Mouse (Mus musculus): Measurements from ENCODE around the gene Btnl1. TPM values are rescaled to one million over a fixed set of nuclear protein-coding genes. Genes with fewer than 3 reads are reported as not detected.

Btnl1 gene
- polyA plus RNA-seq, 1 experiment from 2014 or later, result 0.31 TPM

DNA sequence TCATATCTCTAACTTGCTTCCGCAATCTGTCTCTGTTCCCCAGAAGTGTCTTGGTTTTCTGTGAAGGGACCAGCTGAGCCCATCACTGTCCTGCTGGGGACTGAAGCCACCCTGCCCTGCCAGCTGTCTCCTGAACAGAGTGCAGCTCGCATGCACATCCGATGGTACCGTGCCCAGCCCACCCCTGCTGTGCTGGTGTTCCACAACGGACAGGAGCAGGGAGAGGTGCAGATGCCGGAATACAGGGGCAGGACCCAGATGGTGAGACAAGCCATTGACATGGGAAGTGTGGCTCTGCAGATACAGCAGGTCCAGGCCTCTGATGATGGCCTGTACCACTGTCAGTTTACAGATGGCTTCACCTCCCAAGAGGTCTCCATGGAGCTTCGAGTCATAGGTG lies 2.5 kb downstream of the Btnl1 start:
- no peaks in the 10 kb centered on the region for H3K36me3 ChIP-seq (ENCODE audit: control insufficient read depth, insufficient read depth)
- H3K4me2 ChIP-seq (ENCODE audit: low read depth, low read length), result no peak overlapping the region
- H3K4me1 ChIP-seq (ENCODE audit: control insufficient read depth, low read depth, low read length), result no peaks in the 10 kb centered on the region
- ATAC-seq (ENCODE audit: low read depth), result no peak
- no peaks in the 10 kb centered on the region for H3K27me3 ChIP-seq (ENCODE audit: control insufficient read depth, insufficient read depth, low read depth, low read length)
- H3K4me3 ChIP-seq (ENCODE audit: low read depth, low read length), result no peak overlapping the region
- H3K9me3 ChIP-seq (replicated peaks; ENCODE audit: control insufficient read depth, low read length), result no peaks in the 10 kb centered on the region
- no peak overlapping the region for H3K9ac ChIP-seq (ENCODE audit: low read depth, low read length)
- 66% methylated on average over 7 of the region's 7 CpGs for WGBS (ENCODE audit: insufficient replicate concordance)
- H3K27ac ChIP-seq (ENCODE audit: low read length), result no peak overlapping the region

DNA sequence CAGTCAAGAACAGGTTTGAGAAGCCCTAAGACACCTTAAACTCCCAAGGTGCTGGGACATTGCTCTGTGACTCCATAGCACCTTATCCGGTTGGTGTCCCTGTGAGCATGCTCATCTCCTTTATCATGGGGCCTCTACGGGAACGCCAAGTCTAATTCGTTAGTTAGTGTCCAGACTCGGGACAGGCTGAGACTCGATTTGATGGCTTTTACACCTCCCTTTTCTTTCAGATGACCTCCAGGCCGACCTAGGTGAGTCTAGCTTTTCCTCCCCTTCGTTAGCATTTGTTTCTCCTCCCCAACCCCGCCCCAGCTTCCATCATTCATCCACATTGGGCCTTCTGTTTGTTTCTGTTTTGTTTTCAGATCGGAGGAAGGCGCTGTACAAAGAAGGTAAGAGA lies 4.9 kb downstream of the Btnl1 start:
- Histone ChIP-seq H3K36me3 (ENCODE audit: control insufficient read depth, insufficient read depth) (no peaks in the 10 kb centered on the region), H3K9ac (ENCODE audit: low read depth, low read length) (no peak overlapping the region), H3K27ac (ENCODE audit: low read length) (no peak overlapping the region), H3K4me1 (ENCODE audit: control insufficient read depth, low read depth, low read length) (no peaks in the 10 kb centered on the region), H3K27me3 (ENCODE audit: control insufficient read depth, insufficient read depth, low read depth, low read length) (no peaks in the 10 kb centered on the region), H3K9me3 (replicated peaks; ENCODE audit: control insufficient read depth, low read length) (no peaks in the 10 kb centered on the region), H3K4me2 (ENCODE audit: low read depth, low read length) (no peak overlapping the region), H3K4me3 (ENCODE audit: low read depth, low read length) (no peak overlapping the region)
- 62% methylated on average over 11 of the region's 11 CpGs for WGBS (ENCODE audit: insufficient replicate concordance)
- no peak for ATAC-seq (ENCODE audit: low read depth)

DNA sequence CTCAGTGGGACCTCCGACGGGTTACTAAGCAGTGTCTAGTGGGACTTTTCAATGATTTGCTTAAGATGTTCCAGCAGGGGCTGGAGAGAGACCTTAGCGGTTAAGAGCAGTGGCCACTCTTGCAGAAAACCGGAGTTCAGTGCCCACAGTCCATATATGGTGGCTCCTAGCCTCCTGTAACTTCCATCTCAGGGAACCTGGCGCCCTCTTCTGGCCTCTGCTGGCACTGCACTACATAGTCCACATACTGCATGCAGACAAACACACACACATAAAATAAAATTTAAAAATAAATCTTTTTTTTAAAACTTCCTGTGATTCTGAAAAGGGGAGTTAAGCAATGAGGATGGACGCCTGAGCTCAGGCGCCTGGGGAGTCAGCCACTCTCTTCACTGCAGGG lies 6.3 kb downstream of the Btnl1 start:
- Histone ChIP-seq H3K36me3 (ENCODE audit: control insufficient read depth, insufficient read depth) (no peaks in the 10 kb centered on the region), H3K27me3 (ENCODE audit: control insufficient read depth, insufficient read depth, low read depth, low read length) (no peaks in the 10 kb centered on the region), H3K27ac (ENCODE audit: low read length) (no peak overlapping the region), H3K4me1 (ENCODE audit: control insufficient read depth, low read depth, low read length) (no peaks in the 10 kb centered on the region), H3K9me3 (replicated peaks; ENCODE audit: control insufficient read depth, low read length) (no peaks in the 10 kb centered on the region), H3K9ac (ENCODE audit: low read depth, low read length) (no peak overlapping the region), H3K4me3 (ENCODE audit: low read depth, low read length) (no peak overlapping the region), H3K4me2 (ENCODE audit: low read depth, low read length) (no peak overlapping the region)
- 65% methylated on average over 7 of the region's 7 CpGs for WGBS (ENCODE audit: insufficient replicate concordance)
- ATAC-seq (ENCODE audit: low read depth), result no peak

DNA sequence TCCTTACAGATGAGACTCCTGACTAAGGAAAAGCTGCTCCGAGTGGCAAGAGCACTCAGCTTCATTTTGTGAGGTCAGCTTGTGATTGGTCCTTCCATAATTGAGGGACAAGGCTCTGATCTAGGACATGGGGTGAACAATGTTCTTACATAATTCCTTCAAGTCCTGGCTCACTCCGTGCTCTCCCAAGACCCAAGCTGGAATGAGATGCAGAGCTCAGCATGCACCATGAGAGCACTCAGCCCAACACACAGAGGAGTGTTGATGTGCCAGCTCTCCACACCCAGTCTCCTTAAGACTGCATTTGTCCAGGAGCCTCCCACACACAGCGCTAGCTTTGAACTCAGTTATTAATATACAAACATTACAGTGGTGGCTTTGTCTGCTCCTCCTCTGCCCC lies 7.8 kb downstream of the Btnl1 start:
- WGBS (ENCODE audit: insufficient replicate concordance), result 69% methylated on average over 3 of the region's 3 CpGs
- Histone ChIP-seq H3K27me3 (ENCODE audit: control insufficient read depth, insufficient read depth, low read depth, low read length) (no peaks in the 10 kb centered on the region), H3K36me3 (ENCODE audit: control insufficient read depth, insufficient read depth) (no peaks in the 10 kb centered on the region), H3K4me1 (ENCODE audit: control insufficient read depth, low read depth, low read length) (no peaks in the 10 kb centered on the region), H3K4me3 (ENCODE audit: low read depth, low read length) (no peak overlapping the region), H3K9ac (ENCODE audit: low read depth, low read length) (no peak overlapping the region), H3K4me2 (ENCODE audit: low read depth, low read length) (no peak overlapping the region), H3K9me3 (replicated peaks; ENCODE audit: control insufficient read depth, low read length) (no peaks in the 10 kb centered on the region), H3K27ac (ENCODE audit: low read length) (no peak overlapping the region)
- ATAC-seq (ENCODE audit: low read depth), result no peak

DNA sequence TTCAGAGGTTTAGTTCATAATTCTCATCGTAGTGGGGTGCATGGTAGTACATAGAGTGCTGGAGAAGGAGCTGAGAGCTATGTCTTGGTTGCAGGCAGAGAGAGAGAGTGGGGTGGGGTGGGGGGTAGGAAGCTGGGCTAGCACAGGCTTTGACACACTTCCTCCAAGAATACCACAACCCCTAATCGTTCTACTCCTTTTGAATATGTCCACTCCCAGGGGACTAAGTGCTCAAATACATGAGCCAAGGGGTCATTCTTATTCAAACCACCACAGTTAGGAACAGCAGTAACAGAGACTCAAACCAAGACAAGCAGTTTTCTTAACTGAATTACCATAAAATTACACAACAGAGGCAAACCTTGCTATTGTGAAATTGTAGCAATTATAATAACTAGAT lies 9.7 kb downstream of the Btnl1 start:
- no peak for ATAC-seq (ENCODE audit: low read depth)
- Histone ChIP-seq H3K4me2 (ENCODE audit: low read depth, low read length) (no peak overlapping the region), H3K27me3 (ENCODE audit: control insufficient read depth, insufficient read depth, low read depth, low read length) (peaks cover 2% of the 10 kb centered on the region), H3K4me3 (ENCODE audit: low read depth, low read length) (no peak overlapping the region), H3K27ac (ENCODE audit: low read length) (no peak overlapping the region), H3K9me3 (replicated peaks; ENCODE audit: control insufficient read depth, low read length) (no peaks in the 10 kb centered on the region), H3K4me1 (ENCODE audit: control insufficient read depth, low read depth, low read length) (no peaks in the 10 kb centered on the region), H3K9ac (ENCODE audit: low read depth, low read length) (no peak overlapping the region), H3K36me3 (ENCODE audit: control insufficient read depth, insufficient read depth) (no peaks in the 10 kb centered on the region)
- WGBS (ENCODE audit: insufficient replicate concordance), result 15% methylated on average over 2 of the region's 2 CpGs

DNA sequence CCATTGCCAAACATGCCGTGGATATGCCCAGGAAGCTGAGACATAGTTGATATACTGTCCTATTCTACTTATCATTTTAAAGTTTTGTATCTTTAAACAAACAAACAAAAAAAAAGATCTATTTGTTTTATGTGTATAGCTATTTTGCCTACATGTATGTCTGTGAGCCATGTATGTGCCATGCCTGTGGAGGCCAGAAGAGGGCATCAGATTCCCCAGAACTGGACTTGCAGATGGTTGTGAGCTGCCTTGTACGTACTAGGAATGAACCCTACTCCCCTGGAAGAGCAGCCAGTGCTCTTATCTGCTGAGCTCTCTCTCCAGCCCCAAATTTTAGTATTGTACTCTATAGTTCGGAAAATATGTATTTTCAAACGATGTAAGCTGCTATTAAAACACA lies 11.6 kb downstream of the Btnl1 start:
- Histone ChIP-seq H3K4me2 (ENCODE audit: low read depth, low read length) (no peak overlapping the region), H3K9ac (ENCODE audit: low read depth, low read length) (no peak overlapping the region), H3K27ac (ENCODE audit: low read length) (no peak overlapping the region), H3K4me3 (ENCODE audit: low read depth, low read length) (no peak overlapping the region), H3K36me3 (ENCODE audit: control insufficient read depth, insufficient read depth) (no peaks in the 10 kb centered on the region), H3K27me3 (ENCODE audit: control insufficient read depth, insufficient read depth, low read depth, low read length) (peaks cover 11% of the 10 kb centered on the region), H3K4me1 (ENCODE audit: control insufficient read depth, low read depth, low read length) (no peaks in the 10 kb centered on the region), H3K9me3 (replicated peaks; ENCODE audit: control insufficient read depth, low read length) (no peaks in the 10 kb centered on the region)
- WGBS (ENCODE audit: insufficient replicate concordance), result 21% methylated on average over 4 of the region's 4 CpGs
- ATAC-seq (ENCODE audit: low read depth), result no peak

DNA sequence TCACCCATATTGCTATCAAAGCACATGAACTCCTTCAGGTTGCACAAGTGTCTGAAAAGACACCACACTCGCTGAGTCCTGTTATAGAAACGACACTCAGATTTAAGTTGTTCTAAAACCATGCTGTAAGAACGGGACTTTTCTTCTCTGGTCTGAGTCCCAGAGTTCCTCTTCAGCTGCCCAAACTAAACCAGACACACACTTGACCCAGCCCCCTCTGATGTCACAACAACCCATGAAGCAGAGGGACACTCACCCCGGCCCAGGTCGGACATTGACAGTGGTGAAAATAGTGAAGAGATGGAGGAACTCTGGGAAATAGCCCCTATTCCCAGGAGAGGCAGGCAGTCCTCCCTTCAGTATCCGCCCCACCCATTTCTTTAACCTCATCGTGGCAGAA lies 14.6 kb downstream of the Btnl1 start:
- WGBS (ENCODE audit: insufficient replicate concordance), result 41% methylated on average over 7 of the region's 7 CpGs
- Histone ChIP-seq H3K9me3 (replicated peaks; ENCODE audit: control insufficient read depth, low read length) (no peaks in the 10 kb centered on the region), H3K4me3 (ENCODE audit: low read depth, low read length) (no peak overlapping the region), H3K4me1 (ENCODE audit: control insufficient read depth, low read depth, low read length) (no peaks in the 10 kb centered on the region), H3K36me3 (ENCODE audit: control insufficient read depth, insufficient read depth) (no peaks in the 10 kb centered on the region), H3K4me2 (ENCODE audit: low read depth, low read length) (no peak overlapping the region), H3K27ac (ENCODE audit: low read length) (no peak overlapping the region), H3K27me3 (ENCODE audit: control insufficient read depth, insufficient read depth, low read depth, low read length) (peaks cover 11% of the 10 kb centered on the region), H3K9ac (ENCODE audit: low read depth, low read length) (no peak overlapping the region)
- ATAC-seq (ENCODE audit: low read depth), result no peak

DNA sequence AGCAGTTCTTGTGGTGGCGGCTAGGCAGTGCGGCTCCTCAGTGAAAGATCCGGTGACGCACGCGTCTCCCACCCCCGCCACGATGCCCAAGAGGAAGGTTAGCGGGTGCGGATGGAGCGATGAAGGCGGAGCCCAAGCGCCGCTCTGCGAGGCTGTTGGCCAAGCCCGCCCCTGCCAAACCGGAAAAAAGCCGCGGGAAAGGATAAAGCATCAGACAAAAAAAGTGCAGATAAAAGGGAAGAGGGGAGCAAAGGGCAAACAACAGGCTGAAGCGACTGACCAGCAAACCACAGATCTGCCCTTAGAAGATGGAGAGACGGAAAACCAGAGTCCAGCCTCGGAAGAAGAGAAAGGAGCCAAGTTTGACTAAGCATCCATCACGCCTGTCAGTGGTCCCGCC lies 15.4 kb downstream of the Btnl1 start:
- H3K27ac ChIP-seq (ENCODE audit: low read length), result no peak overlapping the region
- WGBS (ENCODE audit: insufficient replicate concordance), result 2% methylated on average over 24 of the region's 24 CpGs
- H3K9me3 ChIP-seq (replicated peaks; ENCODE audit: control insufficient read depth, low read length), result no peaks in the 10 kb centered on the region
- H3K4me2 ChIP-seq (ENCODE audit: low read depth, low read length), result peak overlapping the region; percentile 25; the same call in 1 of the 2 replicates
- H3K27me3 ChIP-seq (ENCODE audit: control insufficient read depth, insufficient read depth, low read depth, low read length), result peaks cover 11% of the 10 kb centered on the region
- no peaks in the 10 kb centered on the region for H3K4me1 ChIP-seq (ENCODE audit: control insufficient read depth, low read depth, low read length)
- no peaks in the 10 kb centered on the region for H3K36me3 ChIP-seq (ENCODE audit: control insufficient read depth, insufficient read depth)
- H3K9ac ChIP-seq (ENCODE audit: low read depth, low read length), result no peak overlapping the region
- ATAC-seq (ENCODE audit: low read depth), result no peak
- H3K4me3 ChIP-seq (ENCODE audit: low read depth, low read length), result 0 out of 2 replicates have a peak overlapping the region, but pooled peaks have one; percentile 18

DNA sequence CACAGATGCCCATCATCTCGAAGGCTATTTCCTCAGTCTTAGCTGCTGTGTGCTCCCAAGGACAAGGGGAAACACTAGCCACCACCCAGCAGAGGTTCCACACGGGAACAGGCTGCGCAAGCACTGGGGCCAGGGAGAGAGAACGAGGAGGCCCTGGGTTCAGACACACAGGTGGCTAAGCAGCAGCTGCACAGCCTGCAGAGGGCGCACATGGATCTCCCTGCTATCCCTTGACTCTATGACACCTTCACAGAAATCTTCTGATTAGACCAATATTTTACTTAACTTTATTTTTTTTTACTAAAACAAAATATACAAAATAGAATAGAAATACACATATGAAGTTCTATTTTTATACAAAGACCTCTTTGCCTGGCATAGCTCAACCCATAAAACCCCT lies 20.4 kb downstream of the Btnl1 start:
- H3K27ac ChIP-seq (ENCODE audit: low read length), result no peak overlapping the region
- no peak overlapping the region for H3K9ac ChIP-seq (ENCODE audit: low read depth, low read length)
- no peaks in the 10 kb centered on the region for H3K9me3 ChIP-seq (replicated peaks; ENCODE audit: control insufficient read depth, low read length)
- no peak overlapping the region for H3K4me3 ChIP-seq (ENCODE audit: low read depth, low read length)
- no peaks in the 10 kb centered on the region for H3K36me3 ChIP-seq (ENCODE audit: control insufficient read depth, insufficient read depth)
- H3K27me3 ChIP-seq (ENCODE audit: control insufficient read depth, insufficient read depth, low read depth, low read length), result peaks cover 8% of the 10 kb centered on the region
- no peak for ATAC-seq (ENCODE audit: low read depth)
- H3K4me1 ChIP-seq (ENCODE audit: control insufficient read depth, low read depth, low read length), result no peaks in the 10 kb centered on the region
- no peak overlapping the region for H3K4me2 ChIP-seq (ENCODE audit: low read depth, low read length)
- 46% methylated on average over 5 of the region's 5 CpGs for WGBS (ENCODE audit: insufficient replicate concordance)

All from liver, embryonic 16.5 days (tissue).